Mouse (Mus musculus) liver, embryonic 14.5 days (tissue): ENCODE measurements around the gene Atg5. TPM values are rescaled to one million over a fixed set of nuclear protein-coding genes. Genes with fewer than 3 reads are reported as not detected.
"Not testable (repeated sequence)": the region's sequence is repeated elsewhere in the genome, so short reads cannot be mapped to it uniquely, and the experiment has no call there.

Experiments
- ATAC-seq: fragments of 200-750 bp; cut with Nextera tagmentation; 2 replicates; pipeline ENCODE4 v1.8.0; 2017; ENCODE audit warnings: moderate number of reproducible peaks, mild to moderate bottlenecking, moderate library complexity; ENCODE audit not compliant: insufficient read depth
- DNase-seq, 3 experiments: peaks; one replicate each; pipeline ENCODE4 v3.0.0-alpha.2; 2012 to 2013; ENCODE audit warnings: low read depth in 3 of 3, low spot score in 3 of 3
- H3K27ac ChIP-seq: fragments of 300-500 bp; sonication (generic); 2 replicates; pipeline ENCODE4 v1.5.1; 2014; ENCODE audit warnings: moderate library complexity, mild to moderate bottlenecking, control low read depth, inconsistent platforms
- H3K27me3 ChIP-seq: fragments of 300-500 bp; sonication (generic); 2 replicates; pipeline ENCODE4 v1.6.1; 2014; ENCODE audit warnings: mild to moderate bottlenecking, low read length, moderate library complexity; ENCODE audit not compliant: control insufficient read depth, insufficient read depth
- H3K36me3 ChIP-seq: fragments of 300-500 bp; sonication (generic); replicated peaks from 2 replicates; pipeline ENCODE4 v1.6.1; 2014; ENCODE audit warnings: low read depth; ENCODE audit not compliant: control insufficient read depth, insufficient read depth
- H3K4me1 ChIP-seq, 2 experiments: fragments of 200-500 bp in 1 of 2; fragments of 300-500 bp in 1 of 2; sonication (generic) in 1 of 2; replicated peaks; 2 replicates each; pipeline ENCODE4 v1.6.1; 2012 to 2014; ENCODE audit warnings: antibody characterized with exemption in 1 of 2, inconsistent platforms in 1 of 2, low read length in 1 of 2; ENCODE audit not compliant: control insufficient read depth in 2 of 2, insufficient read depth in 2 of 2
- H3K4me2 ChIP-seq: fragments of 300-500 bp; sonication (generic); 2 replicates; pipeline ENCODE4 v1.6.1; 2014; ENCODE audit warnings: low read depth, mild to moderate bottlenecking, control low read depth, moderate library complexity
- H3K4me3 ChIP-seq, 2 experiments: fragments of 200-500 bp in 1 of 2; fragments of 300-500 bp in 1 of 2; sonication (generic) in 1 of 2; 2 replicates each; pipeline ENCODE4 v1.5.1; 2012 to 2014; ENCODE audit warnings: low read depth in 2 of 2, low read length in 2 of 2, mild to moderate bottlenecking in 2 of 2, control low read depth in 1 of 2, inconsistent platforms in 1 of 2, moderate library complexity in 1 of 2; ENCODE audit not compliant: insufficient read depth in 1 of 2
- H3K9ac ChIP-seq: fragments of 300-500 bp; sonication (generic); replicated peaks from 2 replicates; pipeline ENCODE4 v1.6.1; 2014; ENCODE audit warnings: mild to moderate bottlenecking, control low read depth, moderate library complexity
- H3K9me3 ChIP-seq: fragments of 300-500 bp; sonication (generic); 2 replicates; pipeline ENCODE4 v1.6.1; 2016; ENCODE audit warnings: low read length, mixed read lengths; ENCODE audit not compliant: control insufficient read depth
- CTCF ChIP-seq: IDR thresholded peaks from 2 replicates; pipeline ENCODE4 v1.5.1; 2016; ENCODE audit warnings: antibody characterized with exemption, low read depth, control low read depth
- EP300 ChIP-seq: IDR thresholded peaks from 2 replicates; pipeline ENCODE4 v1.6.1; 2016; ENCODE audit warnings: antibody characterized with exemption, low read depth
- WGBS: fragments of 180-500 bp; shearing (Covaris S2); extraction: QIAGEN DNeasy Blood & Tissue Kit; methylation state at CpG from one replicate; pipeline ENCODE4 v1.1.7; 2014; ENCODE audit not compliant: insufficient replicate concordance; 5-methylcytosine and 5-hydroxymethylcytosine counted together
- polyA plus RNA-seq, 2 experiments: library from polyadenylated mRNA; depleted of rRNA in 1 of 2; stranded (reverse) in 1 of 2; unstranded in 1 of 2; fragments of >200 nt; fragmentation: Nextera tagmentation in 1 of 2; extraction: Ambion mirVana in 1 of 2; gene quantifications; 2 replicates each; pipeline versions ENCODE4 v1.2.1 to v1.2.3; 2012 to 2014

Gene Atg5
- polyA plus RNA-seq (2012; rRNA removed) = 5.6 and 7.5 TPM in 2 replicates
- polyA plus RNA-seq (2014; fragmentation: Nextera tagmentation; extraction: Ambion mirVana) = 18.5 and 21.0 TPM in 2 replicates

DNA sequence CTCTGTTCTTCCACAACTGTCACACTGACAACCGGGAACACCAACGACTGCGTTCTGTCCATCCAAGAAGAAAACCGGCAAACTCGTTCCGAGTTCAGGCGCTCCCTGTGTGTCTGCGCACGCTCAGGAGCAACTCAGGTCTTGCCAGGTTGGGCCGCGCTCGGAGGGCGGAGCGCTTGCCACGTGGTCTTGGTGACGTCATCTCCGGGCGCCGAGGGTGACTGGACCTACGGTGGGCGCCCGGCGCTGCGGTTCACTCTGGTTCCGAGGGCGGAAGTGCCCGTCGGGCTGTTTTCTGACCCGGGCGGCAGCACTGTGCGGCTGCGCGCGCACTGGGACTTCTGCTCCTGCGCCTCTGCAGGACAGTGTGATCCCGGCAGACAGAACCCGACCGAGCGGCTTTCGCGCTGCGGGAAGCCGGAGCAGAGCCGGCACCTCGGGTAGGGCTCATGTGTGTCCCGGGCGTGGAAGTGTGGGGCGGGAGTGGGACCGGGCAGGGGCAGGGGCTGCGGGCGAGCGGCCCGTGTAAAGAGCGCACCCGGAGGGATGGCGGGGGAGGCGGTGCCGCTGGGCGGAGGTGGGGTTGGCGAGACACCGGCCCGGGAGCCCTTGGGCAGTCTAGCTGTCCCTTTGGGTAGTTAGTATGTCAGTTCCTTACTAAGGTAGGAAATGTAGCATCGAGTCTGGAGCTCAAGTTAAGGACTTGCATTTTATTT, at the start of gene Atg5:
TSS of gene Atg5 (plus strand) at position 214 of the 716 bp plus-strand sequence.
- peaks cover 13 to 15% of the 10 kb centered on the region in 2 experiments for H3K4me1 ChIP-seq
- ATAC-seq (peak; percentile 98), DNase-seq (peak; percentile 94 to 95 (median 94))
- H3K27ac ChIP-seq = peak within 1 kb of the TSS; percentile 67
- H3K27me3 ChIP-seq = no peaks in the 10 kb centered on the region
- TF ChIP-seq CTCF = peak; percentile 44
- 0 out of 2 replicates have a peak, but pooled peaks have one; percentile 29 for TF ChIP-seq EP300
- no peaks in the 10 kb centered on the region for H3K36me3 ChIP-seq
- WGBS = under 1% methylated on average over 63 of the region's 63 CpGs
- peak within 1 kb of the TSS; percentile 74 for H3K9ac ChIP-seq
- no peaks in the 10 kb centered on the region for H3K9me3 ChIP-seq
- H3K4me3 ChIP-seq = peak within 1 kb of the TSS; percentile 75 to 79
- H3K4me2 ChIP-seq = peak within 1 kb of the TSS; percentile 93

DNA sequence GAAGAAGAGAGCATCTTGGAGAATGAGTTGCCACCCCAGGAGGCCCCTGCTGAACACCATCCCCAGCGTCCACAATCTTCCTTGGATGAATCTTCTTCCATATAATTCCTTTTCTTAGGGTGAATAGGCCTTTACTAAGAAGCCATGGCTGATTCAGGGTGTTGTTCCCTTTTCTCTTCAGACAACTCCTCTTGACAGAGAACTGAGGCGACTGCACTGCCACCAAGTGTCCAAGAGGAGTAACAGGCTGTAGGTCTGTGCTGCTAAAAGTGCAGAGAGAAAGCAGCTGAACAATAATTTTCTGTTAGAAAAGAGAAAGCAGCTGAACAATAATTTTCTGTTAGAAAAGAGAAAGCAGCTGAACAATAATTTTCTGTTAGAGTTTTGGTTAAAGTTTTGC, 49.1 kb upstream of the Atg5 start:
- not testable (repeated sequence) for DNase-seq, H3K9me3 ChIP-seq, H3K4me3 ChIP-seq, H3K9ac ChIP-seq, ATAC-seq, H3K27ac ChIP-seq, H3K27me3 ChIP-seq, H3K4me1 ChIP-seq, H3K36me3 ChIP-seq, H3K4me2 ChIP-seq
- TF ChIP-seq CTCF = peak; percentile 22; the same call in 1 of the 2 replicates
- 3% methylated on average over 2 of the region's 2 CpGs for WGBS

- WGBS = 66% methylated on average over 9 of the region's 9 CpGs
- ATAC-seq (no peak), DNase-seq (no peak)
- Histone ChIP-seq H3K27me3 (no peaks in the 10 kb centered on the region), H3K36me3 (no peaks in the 10 kb centered on the region), H3K9ac (no peak overlapping the region), H3K4me1 (no peaks in the 10 kb centered on the region), H3K4me2 (no peak overlapping the region), H3K9me3 (no peaks in the 10 kb centered on the region), H3K4me3 (no peak overlapping the region), H3K27ac (no peak overlapping the region)
- no peak for TF ChIP-seq EP300
- no peak for TF ChIP-seq CTCF
These were observed 43.8 kb upstream of the Atg5 start for GRCm38 (mm10) chr10:44224345-44224744.

DNA sequence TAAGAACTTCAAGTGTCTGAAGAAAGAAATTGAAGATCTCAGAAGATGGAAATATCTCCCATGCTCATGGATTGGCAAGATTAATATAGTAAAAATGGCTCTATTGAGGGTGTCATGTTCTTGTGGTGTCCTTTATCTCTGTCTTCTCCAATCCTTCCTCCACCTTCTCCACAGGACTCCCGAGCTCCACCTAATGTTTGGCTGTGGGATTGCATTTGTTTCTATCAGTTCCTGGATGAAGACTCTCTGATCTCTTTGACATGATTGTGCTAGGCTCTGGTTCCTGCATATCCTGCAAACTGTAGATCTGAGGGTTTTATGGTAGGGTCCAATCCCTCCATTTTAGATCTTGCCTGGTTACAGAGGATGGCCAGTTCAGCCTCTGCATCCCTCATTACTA, 34.8 kb upstream of the Atg5 start:
- not testable (repeated sequence) for H3K9ac ChIP-seq, H3K4me1 ChIP-seq, H3K36me3 ChIP-seq, DNase-seq, H3K27ac ChIP-seq, H3K4me2 ChIP-seq, H3K27me3 ChIP-seq, ATAC-seq, H3K9me3 ChIP-seq, H3K4me3 ChIP-seq
- peak; percentile 55 for TF ChIP-seq CTCF
- WGBS = 0% methylated on average over 1 of the region's 1 CpGs

- 28% methylated on average over 7 of the region's 7 CpGs for WGBS
- not testable (repeated sequence) for H3K27ac ChIP-seq, H3K4me3 ChIP-seq, H3K4me2 ChIP-seq, H3K9me3 ChIP-seq, H3K27me3 ChIP-seq, H3K4me1 ChIP-seq, H3K9ac ChIP-seq, ATAC-seq, DNase-seq, H3K36me3 ChIP-seq
These were observed 32.9 kb upstream of the Atg5 start for GRCm38 (mm10) chr10:44235298-44235697.
